Mouse (Mus musculus): ENCODE results near the gene Cst7. TPM values are rescaled to one million over a fixed set of nuclear protein-coding genes. Genes with fewer than 3 reads are reported as not detected.
"Not testable (repeated sequence)": the region's sequence is repeated elsewhere in the genome, so short reads cannot be mapped to it uniquely, and the experiment has no call there.

The Cst7 gene
- polyA plus RNA-seq (2012; rRNA removed), result 10.8 and 11.8 TPM in 2 replicates

DNA sequence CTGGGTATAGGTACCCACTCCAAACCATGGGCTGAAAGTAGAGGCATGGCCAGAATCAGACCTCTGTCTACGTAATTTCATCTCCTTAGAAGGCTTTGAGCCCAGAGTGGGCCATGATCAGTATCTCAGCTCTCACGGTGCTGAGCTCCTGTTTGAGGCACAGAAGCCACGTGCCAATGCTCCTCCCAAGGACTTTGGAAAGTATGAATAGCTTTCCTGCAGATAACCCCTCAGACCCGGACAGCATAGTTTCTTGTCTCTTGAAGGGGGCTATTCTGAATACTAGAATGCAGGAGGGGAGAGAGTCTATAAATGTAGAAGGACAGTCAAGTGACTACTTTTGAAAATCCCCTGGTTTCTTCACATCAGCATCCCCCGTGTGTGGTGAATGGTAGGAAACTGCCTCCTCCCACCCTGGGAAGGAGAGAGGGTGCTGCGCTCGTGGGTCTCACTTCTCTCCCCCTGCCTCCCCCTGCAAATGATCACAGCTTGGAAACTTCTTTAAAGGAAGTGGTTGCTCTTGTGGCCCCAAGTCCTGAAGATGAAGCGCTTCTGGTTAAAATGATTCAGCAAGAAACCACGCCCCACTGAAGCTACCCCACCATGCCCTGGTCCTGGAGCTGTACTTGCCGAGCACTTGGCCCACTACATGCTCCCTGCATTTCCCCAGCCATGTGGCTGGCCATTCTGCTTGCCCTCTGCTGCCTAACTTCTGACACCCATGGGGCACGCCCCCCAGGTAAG is at the start of gene Cst7:
Gene Cst7, plus strand, starts transcription at position 569 of the 744 bp plus-strand sequence.
- no peaks in the 10 kb centered on the region for H3K27me3 ChIP-seq (ENCODE audit: control insufficient read depth, insufficient read depth, low read length)
- no peaks in the 10 kb centered on the region for H3K36me3 ChIP-seq (ENCODE audit: control insufficient read depth, insufficient read depth, low read length)
- DNase-seq (ENCODE audit: low read depth in 1 of 2, low spot score in 2 of 2), result peak; percentile 34 to 49
- H3K27ac ChIP-seq (ENCODE audit: insufficient read depth, low read length), result peak within 1 kb of the TSS; percentile 39
- H3K4me3 ChIP-seq (ENCODE audit: extremely low read depth, insufficient read depth, insufficient read length), result peak within 1 kb of the TSS; percentile 25; the same call in 1 of the 2 replicates
- H3K4me1 ChIP-seq (ENCODE audit: control insufficient read depth, insufficient read depth, insufficient read length), result peaks cover 6% of the 10 kb centered on the region; the same call in 1 of the 2 replicates
- 12% methylated on average over 11 of the region's 11 CpGs for WGBS
- TF ChIP-seq POLR2A (IDR thresholded peaks at IDR 0.05; ENCODE audit: low read depth, low read length) (no peak), CTCF (IDR thresholded peaks at IDR 0.05; ENCODE audit: extremely low read depth, insufficient read depth, insufficient read length, insufficient replicate concordance) (no peak)

- H3K4me3 ChIP-seq (ENCODE audit: extremely low read depth, insufficient read depth, insufficient read length), result no peak overlapping the region
- 0 out of 2 replicates have a peak, but pooled peaks cover 5% of the 10 kb centered on the region for H3K27me3 ChIP-seq (ENCODE audit: control insufficient read depth, insufficient read depth, low read length)
- TF ChIP-seq POLR2A (IDR thresholded peaks at IDR 0.05; ENCODE audit: low read depth, low read length), result no peak
- no peak for TF ChIP-seq CTCF (IDR thresholded peaks at IDR 0.05; ENCODE audit: extremely low read depth, insufficient read depth, insufficient read length, insufficient replicate concordance)
- no peak for DNase-seq (ENCODE audit: low read depth in 1 of 2, low spot score in 2 of 2)
- H3K36me3 ChIP-seq (ENCODE audit: control insufficient read depth, insufficient read depth, low read length), result no peaks in the 10 kb centered on the region
- H3K27ac ChIP-seq (ENCODE audit: insufficient read depth, low read length), result no peak overlapping the region
- 8% methylated on average over 42 of the region's 42 CpGs for whole genome bisulfite sequencing
- H3K4me1 ChIP-seq (ENCODE audit: control insufficient read depth, insufficient read depth, insufficient read length), result no peaks in the 10 kb centered on the region
These were observed 44.5 kb upstream of the Cst7 start for GRCm38 (mm10) chr2:150525703-150526207.

- WGBS, result 64% methylated on average over 10 of the region's 10 CpGs
- not testable (repeated sequence) for H3K4me3 ChIP-seq (ENCODE audit: extremely low read depth, insufficient read depth, insufficient read length)
These were observed 20.6 kb upstream of the Cst7 start for GRCm38 (mm10) chr2:150549576-150549975.

DNA sequence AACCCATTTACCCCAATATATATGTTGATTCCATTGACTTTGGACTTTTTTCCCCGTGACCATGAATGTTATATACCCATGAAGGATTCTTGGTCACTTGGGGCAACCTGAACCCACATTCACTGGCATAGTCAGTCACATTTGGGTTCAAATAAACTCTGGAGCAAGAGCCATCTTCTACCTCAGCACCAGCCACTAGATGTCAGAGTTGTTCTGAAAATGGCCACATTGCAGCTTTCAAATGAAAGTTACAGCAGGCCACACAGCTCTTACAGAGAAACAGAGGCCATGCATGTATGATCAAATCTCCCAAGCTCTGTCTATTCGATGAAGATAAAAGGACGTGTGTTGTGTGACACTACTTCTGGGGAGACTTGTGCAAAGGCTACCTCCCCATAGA is 11.6 kb upstream of the Cst7 start:
- DNase-seq (ENCODE audit: low read depth in 1 of 2, low spot score in 2 of 2), result peak in 1 of 2 experiments; percentile 30
- Histone ChIP-seq H3K4me1 (ENCODE audit: control insufficient read depth, insufficient read depth, insufficient read length) (no peaks in the 10 kb centered on the region), H3K4me3 (ENCODE audit: extremely low read depth, insufficient read depth, insufficient read length) (no peak overlapping the region), H3K27ac (ENCODE audit: insufficient read depth, low read length) (no peak overlapping the region), H3K27me3 (ENCODE audit: control insufficient read depth, insufficient read depth, low read length) (no peaks in the 10 kb centered on the region), H3K36me3 (ENCODE audit: control insufficient read depth, insufficient read depth, low read length) (no peaks in the 10 kb centered on the region)
- 48% methylated on average over 3 of the region's 3 CpGs for WGBS
- TF ChIP-seq POLR2A (IDR thresholded peaks at IDR 0.05; ENCODE audit: low read depth, low read length), result no peak
- peak; percentile 47; the same call in 1 of the 2 replicates for TF ChIP-seq CTCF (IDR thresholded peaks at IDR 0.05; ENCODE audit: extremely low read depth, insufficient read depth, insufficient read length, insufficient replicate concordance)

More at GRCm38 (mm10) chr2:150549576-150549975, 20.6 kb upstream of the Cst7 start:
- not testable (repeated sequence) for H3K4me1 ChIP-seq (ENCODE audit: control insufficient read depth, insufficient read depth, insufficient read length); H3K27ac ChIP-seq (ENCODE audit: insufficient read depth, low read length); DNase-seq (ENCODE audit: low read depth in 1 of 2, low spot score in 2 of 2); H3K27me3 ChIP-seq (ENCODE audit: control insufficient read depth, insufficient read depth, low read length); H3K36me3 ChIP-seq (ENCODE audit: control insufficient read depth, insufficient read depth, low read length)

- DNase-seq (ENCODE audit: low read depth in 1 of 2, low spot score in 2 of 2), result no peak
- WGBS, result 4% methylated on average over 2 of the region's 2 CpGs
- TF ChIP-seq CTCF (IDR thresholded peaks at IDR 0.05; ENCODE audit: extremely low read depth, insufficient read depth, insufficient read length, insufficient replicate concordance) (no peak), POLR2A (IDR thresholded peaks at IDR 0.05; ENCODE audit: low read depth, low read length) (no peak)
- Histone ChIP-seq H3K27me3 (ENCODE audit: control insufficient read depth, insufficient read depth, low read length) (no peaks in the 10 kb centered on the region), H3K27ac (ENCODE audit: insufficient read depth, low read length) (no peak overlapping the region), H3K36me3 (ENCODE audit: control insufficient read depth, insufficient read depth, low read length) (no peaks in the 10 kb centered on the region), H3K4me3 (ENCODE audit: extremely low read depth, insufficient read depth, insufficient read length) (no peak overlapping the region), H3K4me1 (ENCODE audit: control insufficient read depth, insufficient read depth, insufficient read length) (peaks cover 6% of the 10 kb centered on the region; the same call in 1 of the 2 replicates)
These were observed 3.2 kb upstream of the Cst7 start for GRCm38 (mm10) chr2:150567051-150567450.

- H3K36me3 ChIP-seq (ENCODE audit: control insufficient read depth, insufficient read depth, low read length), result no peaks in the 10 kb centered on the region
- no peak overlapping the region for H3K27ac ChIP-seq (ENCODE audit: insufficient read depth, low read length)
- WGBS, result 68% methylated on average over 2 of the region's 2 CpGs
- H3K27me3 ChIP-seq (ENCODE audit: control insufficient read depth, insufficient read depth, low read length), result no peaks in the 10 kb centered on the region
- H3K4me1 ChIP-seq (ENCODE audit: control insufficient read depth, insufficient read depth, insufficient read length), result peaks cover 6% of the 10 kb centered on the region; the same call in 1 of the 2 replicates
- no peak for TF ChIP-seq CTCF (IDR thresholded peaks at IDR 0.05; ENCODE audit: extremely low read depth, insufficient read depth, insufficient read length, insufficient replicate concordance)
- no peak for TF ChIP-seq POLR2A (IDR thresholded peaks at IDR 0.05; ENCODE audit: low read depth, low read length)
- peak overlapping the region; percentile 25; the same call in 1 of the 2 replicates for H3K4me3 ChIP-seq (ENCODE audit: extremely low read depth, insufficient read depth, insufficient read length)
- DNase-seq (ENCODE audit: low read depth in 1 of 2, low spot score in 2 of 2), result no peak
These were observed 546 bp downstream of the Cst7 start for GRCm38 (mm10) chr2:150570761-150571160.

DNA sequence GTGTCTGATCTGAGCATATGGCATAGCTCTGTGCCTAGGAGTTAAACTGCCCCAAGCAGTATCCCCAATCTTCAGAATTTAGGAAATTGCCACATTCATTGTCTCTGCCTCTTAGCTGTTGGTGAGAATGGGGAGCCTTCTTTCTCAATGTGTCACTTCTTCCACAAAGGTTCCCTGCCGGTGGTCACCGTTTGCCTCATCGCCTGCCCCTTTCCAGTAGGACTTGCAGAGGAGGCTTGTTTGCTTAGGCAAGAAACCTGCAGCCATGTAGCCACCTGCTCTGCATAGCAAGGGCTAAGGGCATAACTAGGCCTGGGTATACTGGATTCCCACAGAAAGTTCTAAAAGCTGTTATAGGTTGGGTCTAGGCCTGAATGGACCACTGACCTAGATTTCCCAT is 2.2 kb downstream of the Cst7 start:
- no peaks in the 10 kb centered on the region for H3K4me1 ChIP-seq (ENCODE audit: control insufficient read depth, insufficient read depth, insufficient read length)
- 87% methylated on average over 3 of the region's 3 CpGs for WGBS
- TF ChIP-seq CTCF (IDR thresholded peaks at IDR 0.05; ENCODE audit: extremely low read depth, insufficient read depth, insufficient read length, insufficient replicate concordance) (no peak), POLR2A (IDR thresholded peaks at IDR 0.05; ENCODE audit: low read depth, low read length) (no peak)
- H3K27me3 ChIP-seq (ENCODE audit: control insufficient read depth, insufficient read depth, low read length), result no peaks in the 10 kb centered on the region
- H3K36me3 ChIP-seq (ENCODE audit: control insufficient read depth, insufficient read depth, low read length), result no peaks in the 10 kb centered on the region
- H3K4me3 ChIP-seq (ENCODE audit: extremely low read depth, insufficient read depth, insufficient read length), result no peak overlapping the region
- no peak overlapping the region for H3K27ac ChIP-seq (ENCODE audit: insufficient read depth, low read length)
- no peak for DNase-seq (ENCODE audit: low read depth in 1 of 2, low spot score in 2 of 2)

All from spleen, adult 2 months (tissue).